Comparison of ENCODE assay signal across 12 mouse cellular contexts in the genomic region with DNA sequence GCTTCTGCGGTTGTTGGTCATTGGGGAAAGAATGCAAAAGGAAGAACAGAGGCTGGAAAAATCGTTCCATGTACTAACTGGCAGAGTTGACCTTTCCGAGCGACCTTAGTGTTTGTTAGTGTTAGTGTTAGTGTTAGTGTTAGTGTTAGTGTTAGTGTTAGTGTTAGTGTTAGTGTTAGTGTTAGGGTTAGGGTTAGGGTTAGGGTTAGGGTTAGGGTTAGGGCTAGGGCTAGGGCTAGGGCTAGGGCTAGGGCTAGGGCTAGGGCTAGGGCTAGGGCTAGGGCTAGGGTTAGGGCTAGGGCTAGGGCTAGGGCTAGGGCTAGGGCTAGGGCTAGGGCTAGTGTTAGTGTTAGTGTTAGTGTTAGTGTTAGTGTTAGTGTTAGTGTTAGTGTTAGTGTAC. TPM values are rescaled to one million over a fixed set of nuclear protein-coding genes. Genes with fewer than 3 reads are reported as not detected.
"Had no signal": no experiment of that assay in that cellular context is flagged by ENCODE, and none has a peak within 500 bp of the region (broad histone marks: within the 10 kb centered on the region; RNA-seq: fewer than 3 reads in every experiment).

No protein-coding gene starts in this region.

RNA-seq across cellular contexts. Expression of a gene that starts 50.4 kb away (rescaled TPM):
- total RNA-seq: left cerebral cortex, adult 2 months; left cerebral cortex, adult 8-10 months; left cerebral cortex, postnatal 10 days; left cerebral cortex, postnatal 14 days; left cerebral cortex, postnatal 25 days; left cerebral cortex, postnatal 36 days; left cerebral cortex, postnatal 4 days; liver, adult 2 months; megakaryocyte progenitor cell, adult 5-6 weeks; megakaryocyte, adult 5-6 weeks; megakaryocyte-erythroid progenitor cell, adult 5-6 weeks; midbrain, postnatal 0 days had no signal
